Mouse (Mus musculus) kidney, adult 18-20 months (tissue): ENCODE measurements around the gene Fadd.

ENCODE experiments used
- DNase-seq: peaks from one replicate; pipeline ENCODE4 v3.0.0; 2021

Gene Fadd

DNA sequence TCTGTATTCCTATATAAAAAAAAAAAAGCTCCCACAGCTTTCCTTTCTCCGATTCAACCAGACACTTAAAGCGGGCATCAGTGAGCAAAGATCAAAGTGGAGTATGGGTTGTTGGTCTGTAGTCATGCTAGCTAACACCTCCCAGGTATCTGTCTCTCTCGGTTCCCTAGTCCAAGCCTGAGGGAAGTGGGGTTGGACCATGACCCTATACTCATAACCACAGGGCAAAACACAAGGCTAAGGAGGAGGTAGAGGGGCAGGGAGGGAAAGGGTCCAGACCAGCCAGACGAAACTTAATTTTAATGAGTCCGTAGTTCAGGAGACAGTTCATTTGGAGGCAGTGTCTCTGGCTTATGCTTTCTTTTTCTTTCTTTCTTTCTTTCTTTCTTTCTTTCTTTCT lies 10.0 kb downstream of the Fadd start:
- DNase-seq: peak; percentile 40

DNA sequence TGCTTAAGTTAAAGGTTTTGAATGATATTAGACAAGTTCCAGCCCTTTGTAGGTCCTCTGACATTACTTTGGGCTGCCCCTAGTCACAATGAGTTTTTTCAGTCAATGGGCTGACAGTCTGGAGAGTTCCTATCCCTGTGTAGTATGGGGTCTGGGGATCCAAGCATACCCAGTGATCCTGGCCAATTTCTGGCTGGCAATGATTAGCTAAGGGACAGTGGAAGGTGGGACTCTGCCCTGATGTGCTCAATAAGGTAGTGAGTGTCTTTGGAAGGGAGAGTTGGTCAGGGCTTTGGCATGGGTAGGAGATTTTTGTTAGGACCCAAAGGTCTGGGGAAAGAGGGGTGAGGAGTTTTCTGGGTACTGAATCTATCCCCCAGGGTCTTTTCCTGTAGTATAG lies 10.7 kb downstream of the Fadd start:
- DNase-seq: peak; percentile 68

DNA sequence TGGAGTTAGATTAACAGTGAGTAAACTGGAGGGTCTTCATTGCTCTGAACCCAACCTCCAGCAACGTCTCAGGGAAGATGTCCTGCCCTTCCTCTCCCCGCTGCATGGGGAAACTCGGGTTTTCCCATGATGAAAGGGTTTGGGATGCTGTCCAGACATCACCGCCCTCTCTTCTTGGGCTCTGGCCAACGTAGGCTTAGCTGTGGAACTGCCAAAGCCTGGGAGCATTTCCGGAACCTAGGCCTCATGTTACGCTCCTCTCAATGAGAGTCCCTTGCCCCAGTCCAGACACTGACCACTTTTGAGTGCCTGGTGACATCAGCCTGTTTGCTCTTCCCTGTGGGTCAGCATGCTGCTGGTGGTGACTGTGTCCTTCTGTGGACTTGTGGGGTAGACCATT lies 12.8 kb downstream of the Fadd start:
- peak; percentile 43 for DNase-seq

DNA sequence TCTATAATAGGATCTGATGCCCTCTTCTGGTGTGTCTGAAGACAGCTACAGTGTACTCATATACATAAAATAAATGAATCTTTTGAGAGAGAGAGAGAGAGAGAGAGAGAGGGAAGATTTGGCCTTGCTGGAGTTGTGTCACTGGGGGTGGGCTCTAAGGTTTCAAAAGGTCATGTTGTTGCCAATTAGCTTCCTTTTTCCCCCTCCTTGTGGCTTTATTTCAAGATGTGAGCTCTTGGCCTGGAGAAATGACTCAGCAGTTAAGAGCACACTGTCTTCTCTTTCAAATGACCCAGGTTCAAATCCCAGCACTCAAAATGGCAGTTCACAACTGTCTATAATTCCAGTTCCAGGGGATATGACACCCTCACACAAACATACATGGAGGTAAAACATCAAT lies 14.2 kb downstream of the Fadd start:
- no peak for DNase-seq

DNA sequence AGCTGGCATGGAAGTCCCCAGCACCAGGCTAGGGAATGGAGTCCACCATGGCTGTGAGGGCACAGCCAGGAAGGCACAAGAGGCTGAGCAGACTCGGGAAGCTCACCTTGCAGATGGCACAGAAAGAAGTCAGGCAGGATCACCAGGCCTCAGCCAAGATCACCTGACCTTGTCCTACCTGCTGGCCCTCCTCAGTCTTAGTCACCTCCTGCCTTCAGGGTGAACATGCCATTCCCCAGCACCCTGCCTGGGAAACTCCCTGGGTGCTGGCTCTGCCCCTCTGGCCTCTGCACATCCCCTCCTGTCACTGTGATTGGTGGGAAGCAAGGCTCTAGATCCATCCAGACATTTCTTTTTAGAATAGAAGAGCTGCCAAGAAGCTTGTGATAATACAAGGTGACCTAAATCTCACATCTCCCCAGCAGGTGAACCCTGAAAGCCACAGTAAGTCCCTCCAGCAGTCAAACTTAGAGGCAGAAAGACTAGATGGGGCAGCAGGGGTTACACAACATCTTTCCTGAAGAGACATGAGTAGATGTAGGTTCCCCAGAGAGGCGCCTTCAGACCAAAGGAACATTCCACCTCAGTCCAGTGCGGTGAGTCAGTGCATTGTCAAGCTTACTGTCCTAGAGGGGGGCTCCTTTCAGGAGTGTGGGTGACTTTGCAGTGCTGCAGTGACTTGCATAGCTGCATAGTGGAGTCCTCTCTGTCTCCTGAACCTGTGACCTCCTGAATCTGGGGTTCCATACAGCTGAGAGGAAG lies 15.2 kb downstream of the Fadd start:
- DNase-seq: no peak

DNA sequence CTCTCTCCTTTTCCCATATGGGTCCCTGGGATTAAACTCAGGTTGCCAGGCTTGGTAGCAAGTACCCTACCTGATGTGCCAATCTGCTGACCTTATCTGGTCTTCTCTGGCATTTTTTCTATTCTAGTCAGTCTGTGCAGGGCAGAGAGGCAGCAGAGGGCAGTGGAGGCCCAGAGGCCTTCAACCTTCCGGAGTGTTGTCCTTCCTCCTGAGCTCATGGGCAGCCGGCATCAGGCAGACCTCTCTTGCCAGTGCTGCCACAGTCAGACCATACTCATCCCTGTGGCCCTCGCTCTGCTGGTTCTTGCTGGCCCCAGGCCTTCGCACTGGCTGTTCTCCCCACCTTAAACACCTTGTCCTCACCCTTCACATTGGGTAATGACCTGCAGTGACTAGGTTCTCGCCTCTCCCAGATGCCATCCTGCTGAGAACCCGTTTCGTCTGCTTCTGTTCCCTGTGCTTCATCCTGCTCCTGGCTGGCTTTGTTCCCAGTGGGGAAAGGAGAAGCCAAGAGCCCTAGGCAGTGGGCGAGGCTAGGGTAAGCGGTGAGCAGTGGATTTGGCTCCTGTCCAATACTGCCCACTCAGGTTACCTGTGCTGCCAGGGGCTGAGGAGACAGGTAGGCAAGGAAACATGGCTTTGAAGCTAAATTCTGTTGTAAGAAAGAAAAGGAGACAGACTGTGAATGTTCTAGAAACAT lies 18.7 kb downstream of the Fadd start:
- peak; percentile 50 for DNase-seq

DNA sequence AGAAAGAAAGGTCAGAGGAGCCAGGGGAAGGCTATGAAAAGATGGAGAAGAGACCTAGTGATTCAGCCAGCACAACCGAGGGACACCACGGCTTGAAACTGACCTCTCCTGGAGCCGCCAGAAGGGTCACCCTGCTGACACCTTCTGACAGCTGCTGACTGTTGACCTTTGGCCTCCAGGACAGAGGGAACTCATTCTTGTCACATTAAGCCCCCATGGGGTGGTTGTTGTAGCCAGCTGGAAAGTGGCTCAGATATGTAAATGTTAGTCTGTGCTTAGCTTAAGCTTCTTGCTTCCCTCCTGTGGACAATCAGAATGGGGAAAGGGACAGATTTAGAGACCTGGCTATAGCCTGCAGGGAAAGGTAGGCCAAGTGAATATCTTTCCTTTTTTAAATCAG lies 20.2 kb downstream of the Fadd start:
- peak; percentile 20 for DNase-seq

DNA sequence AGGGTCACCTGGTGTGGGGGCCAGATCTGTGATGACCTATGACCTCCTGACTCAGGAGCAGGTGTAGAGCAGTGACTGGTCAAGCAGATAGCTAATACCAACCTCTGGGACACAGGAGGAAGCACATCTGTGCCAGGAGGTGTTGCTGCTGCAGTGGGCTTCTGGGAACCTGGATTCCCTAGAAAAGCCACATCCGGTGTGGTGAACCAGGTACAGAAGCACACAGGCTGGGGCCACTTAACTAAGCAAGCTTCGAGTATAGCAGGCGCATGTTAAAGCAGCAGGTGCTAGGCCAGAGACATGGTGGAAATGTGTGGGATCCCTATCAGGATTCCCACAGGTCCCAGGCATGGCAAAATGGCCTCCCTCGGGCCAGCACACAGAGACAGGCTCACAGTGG lies 21.7 kb downstream of the Fadd start:
- no peak for DNase-seq

DNA sequence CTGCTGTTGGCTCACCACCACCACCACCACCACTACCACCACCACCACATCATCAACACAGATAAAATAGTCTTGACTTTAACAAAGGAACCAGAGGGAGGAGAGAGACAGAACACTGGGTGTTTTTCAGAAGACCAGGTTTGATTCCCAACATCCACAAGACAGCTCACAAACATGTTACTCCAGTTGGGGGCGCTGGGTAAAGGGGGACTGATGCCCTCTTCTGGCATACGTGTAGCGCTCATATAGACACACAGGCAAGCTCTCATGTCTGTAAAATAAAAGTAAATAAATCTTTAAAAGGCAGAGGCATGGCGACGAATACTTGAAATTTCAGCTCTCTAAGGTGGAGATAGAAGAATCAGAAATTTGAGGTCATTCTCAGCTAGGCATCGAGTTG lies 23.7 kb downstream of the Fadd start:
- DNase-seq: no peak

DNA sequence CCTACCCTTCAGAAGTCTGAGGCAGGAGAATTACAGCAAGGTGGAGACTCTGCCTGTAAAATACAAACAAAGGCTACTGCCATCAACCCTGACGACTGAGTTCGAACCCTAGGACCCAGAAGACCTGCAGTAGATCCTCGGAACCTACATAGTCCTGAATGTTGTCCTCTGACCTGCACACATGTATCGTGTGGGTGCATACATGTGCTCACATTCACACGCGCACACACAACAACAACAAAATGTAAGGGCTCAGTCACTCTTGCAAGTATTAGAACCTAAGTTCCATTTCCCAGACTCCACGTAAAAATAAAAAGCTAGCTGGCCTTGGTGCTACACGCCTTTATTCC lies 28.2 kb downstream of the Fadd start:
- no peak for DNase-seq

DNA sequence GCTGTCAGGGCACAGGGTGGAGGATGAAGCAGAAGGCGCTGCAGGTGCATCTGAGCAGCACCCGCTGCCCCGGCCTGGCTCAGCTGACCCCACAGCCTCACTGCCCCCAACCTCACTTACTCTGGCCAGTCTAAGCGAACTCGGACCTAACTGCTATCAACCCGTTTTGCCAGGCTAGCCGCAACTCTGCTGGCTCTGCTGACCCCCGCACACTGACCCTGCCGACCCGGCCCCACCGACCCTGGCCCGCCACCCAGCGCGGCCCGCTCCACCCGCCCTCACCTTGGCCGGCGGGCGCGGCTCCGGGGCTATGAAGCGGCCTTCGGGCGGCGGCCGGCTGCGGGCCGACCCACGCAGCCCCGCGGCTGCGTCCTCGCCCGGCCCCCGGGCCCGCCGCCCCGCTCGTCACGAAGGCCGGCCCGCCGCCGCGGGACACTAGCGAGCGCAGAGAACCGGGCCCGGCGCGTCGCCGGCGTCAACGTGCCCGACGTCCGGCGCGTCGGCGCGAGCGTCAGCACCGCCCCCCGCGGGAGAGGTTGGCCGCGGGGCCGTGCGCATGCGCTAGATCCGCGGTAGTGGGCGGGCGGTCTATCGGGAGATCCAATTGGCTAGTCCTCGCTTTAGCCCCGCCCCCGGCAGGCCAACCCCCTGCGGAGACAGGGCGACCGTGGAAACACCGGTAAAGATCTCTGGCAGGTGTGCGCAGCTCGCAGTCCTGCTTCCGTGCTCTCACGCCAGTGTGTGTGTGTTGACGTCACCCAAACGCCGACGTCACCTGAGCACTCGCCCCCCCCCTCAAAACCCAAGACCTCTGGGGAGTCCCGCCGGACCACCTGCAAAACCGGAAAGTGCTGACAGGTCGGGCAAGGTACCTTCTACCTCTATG lies 28.8 kb downstream of the Fadd start, which contains the start of gene Ppfia1:
Gene Ppfia1, minus strand, starts transcription at position 493 of the 886 bp plus-strand sequence.
- DNase-seq: peak; percentile 98

DNA sequence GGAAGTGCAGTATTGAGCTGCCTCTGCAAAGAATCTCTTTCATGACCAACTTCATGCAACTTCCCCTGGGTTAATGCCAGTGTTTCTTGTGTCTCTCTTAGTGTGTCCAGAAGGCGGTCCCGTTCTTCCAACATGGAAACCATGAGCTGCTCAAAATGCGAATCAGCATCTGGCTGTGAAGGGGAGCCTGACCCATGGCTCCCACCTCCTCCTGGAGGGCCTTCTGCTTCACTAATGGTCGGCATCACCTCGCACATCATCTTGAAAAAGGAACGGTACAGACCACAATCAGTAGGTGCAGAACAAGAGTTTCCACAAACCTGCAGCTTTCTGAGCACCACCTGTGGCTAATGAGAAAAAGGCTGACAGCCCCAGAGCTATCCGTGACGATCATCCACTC lies 30.0 kb downstream of the Fadd start:
- DNase-seq: no peak

DNA sequence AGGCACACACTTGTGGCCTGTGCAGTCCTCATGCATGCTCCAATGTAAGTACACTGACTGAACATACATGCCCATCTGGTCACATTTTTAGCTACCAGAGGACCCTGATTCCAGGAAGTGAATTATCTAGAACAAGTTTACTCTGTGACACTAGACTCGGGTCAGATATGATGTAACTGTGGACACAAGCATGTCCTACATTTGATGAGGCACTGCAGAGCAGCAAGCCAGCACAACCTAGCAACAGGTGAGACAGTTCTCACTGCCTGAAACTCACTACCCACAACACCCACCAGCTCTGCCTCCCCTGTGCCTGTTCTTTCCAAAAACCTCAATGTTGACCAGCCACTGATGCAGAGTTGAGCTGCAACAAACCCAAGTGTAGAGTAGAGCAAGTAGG lies 31.5 kb downstream of the Fadd start:
- no peak for DNase-seq

DNA sequence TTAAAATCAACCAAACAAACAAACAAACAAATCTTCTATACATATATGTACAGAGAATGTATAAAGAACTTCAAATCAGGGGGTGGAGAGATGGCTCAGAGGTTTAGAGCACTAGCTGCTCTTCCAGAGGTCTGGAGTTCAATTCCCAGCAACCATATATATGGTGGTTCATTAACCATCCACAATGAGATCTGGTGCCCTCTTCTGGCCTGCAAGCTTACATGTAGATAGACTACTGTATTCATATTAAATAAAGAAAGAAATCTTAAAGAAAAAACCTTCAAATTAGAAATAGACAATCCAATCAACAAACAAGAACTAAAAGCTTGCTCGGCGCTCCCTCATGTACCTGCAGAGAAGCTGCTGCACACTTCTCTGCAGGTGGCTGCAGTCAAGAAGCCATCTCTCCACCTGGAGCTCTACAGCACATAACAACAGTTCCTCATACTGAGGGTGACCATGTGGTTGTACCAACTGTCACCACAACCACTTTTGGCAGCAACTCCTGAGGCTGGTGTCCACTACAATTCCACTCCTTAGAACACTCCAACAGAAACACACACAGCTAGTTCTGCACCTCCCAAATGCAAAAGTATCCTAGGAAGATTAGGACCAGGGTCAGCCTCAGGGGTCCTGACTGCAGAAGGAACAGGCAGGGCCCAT lies 32.2 kb downstream of the Fadd start:
- DNase-seq: no peak

DNA sequence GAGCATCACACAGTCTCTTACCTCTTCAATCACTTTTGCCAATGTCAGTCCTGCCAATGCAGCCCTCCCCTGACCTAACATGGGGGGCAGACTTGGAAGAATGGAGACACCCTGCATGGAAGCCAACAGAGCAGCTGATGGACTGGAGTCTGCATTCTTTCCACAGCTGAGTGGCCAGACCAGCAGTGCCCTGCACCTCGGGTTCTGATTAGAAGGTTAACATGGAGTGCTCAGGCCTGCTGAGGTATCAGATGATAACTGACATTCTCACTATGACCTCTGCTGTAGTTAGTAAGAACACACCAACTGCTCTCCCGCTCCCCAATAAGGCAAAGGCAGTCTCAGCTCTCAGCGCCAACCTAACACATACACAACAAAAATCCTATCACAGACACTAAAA lies 37.0 kb downstream of the Fadd start:
- DNase-seq: no peak

DNA sequence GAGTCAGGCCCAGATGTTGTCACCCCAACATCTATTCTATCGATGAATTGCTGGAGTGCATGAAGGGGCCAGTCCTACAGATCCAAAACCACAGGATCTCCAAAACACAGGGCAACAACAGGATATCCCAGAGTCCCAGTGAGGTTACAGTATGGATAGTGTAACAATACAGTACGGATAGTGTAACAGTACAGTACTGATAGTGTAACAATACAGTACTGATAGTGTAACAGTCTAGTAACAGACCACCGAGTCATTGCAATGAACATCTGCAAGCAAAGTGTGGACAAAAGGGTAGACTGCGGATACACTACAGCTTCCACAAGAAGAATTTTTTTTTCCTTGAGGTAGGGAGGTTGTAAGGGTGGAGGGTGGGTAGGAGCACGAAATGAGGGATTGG lies 40.9 kb downstream of the Fadd start:
- DNase-seq: no peak

DNA sequence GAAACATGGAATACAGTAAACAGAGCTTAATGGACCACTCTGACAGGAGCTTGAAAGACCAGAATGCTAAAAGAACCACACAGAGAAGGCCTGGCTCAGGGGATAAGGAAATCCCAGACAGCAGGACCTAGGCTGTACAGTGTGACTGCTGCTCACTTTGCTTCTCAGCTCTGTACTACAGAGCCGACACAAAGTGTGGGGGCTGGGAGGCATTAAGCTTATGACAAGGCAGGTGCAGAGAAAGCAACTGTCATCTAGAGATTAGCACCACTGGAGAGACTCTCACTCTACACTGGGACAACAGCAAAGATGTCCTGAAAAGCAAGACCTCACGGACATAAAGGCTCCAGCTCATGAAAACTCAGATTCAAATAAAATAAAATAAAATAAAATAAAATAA lies 43.1 kb downstream of the Fadd start:
- no peak for DNase-seq

DNA sequence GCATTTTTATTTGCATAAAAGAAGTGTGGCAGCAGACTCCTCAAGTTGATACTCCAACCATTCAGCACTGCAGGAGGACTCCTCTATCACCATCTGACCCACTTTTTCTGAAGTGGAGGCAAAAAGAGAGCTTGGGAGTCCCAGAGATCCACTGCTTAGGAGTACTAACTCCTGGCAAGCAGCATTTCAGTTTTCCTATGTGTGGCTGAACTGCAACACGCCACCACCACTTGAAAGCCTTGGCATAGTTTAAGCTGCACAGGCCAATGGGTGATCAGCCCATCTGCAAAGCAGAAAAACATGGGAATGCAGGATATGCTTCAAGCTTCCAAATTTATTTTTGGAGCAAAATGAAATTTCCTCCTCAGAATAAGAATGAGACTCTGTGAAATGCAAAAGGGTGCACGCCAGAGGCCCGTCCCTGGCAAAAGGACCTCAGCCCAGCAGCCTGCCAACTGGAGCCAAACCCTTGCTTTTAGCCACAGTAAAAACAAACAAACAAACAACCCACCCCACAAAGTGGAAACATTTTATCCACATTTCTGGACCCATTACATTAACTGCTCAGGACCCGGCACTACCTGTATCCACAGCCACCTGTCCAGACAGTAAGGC lies 44.1 kb downstream of the Fadd start:
- DNase-seq: no peak

DNA sequence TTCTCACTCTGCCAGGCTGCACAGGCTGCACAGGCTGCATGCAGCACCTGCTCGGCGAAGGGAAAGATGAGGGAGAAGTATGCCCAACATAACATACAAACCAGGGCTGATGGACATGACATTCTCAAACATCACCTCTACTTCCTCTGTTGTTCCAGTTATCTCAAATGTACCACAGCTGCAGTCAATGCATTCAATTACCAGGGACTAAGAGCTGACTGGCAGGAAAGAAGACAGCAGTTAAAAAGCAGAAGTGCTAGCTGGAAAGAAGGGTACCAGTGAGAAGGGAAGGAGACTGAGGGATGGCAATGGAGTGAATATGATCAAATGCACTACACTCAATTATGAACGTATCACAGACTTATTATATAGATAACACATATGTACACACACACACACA lies 45.9 kb downstream of the Fadd start:
- DNase-seq: no peak

DNA sequence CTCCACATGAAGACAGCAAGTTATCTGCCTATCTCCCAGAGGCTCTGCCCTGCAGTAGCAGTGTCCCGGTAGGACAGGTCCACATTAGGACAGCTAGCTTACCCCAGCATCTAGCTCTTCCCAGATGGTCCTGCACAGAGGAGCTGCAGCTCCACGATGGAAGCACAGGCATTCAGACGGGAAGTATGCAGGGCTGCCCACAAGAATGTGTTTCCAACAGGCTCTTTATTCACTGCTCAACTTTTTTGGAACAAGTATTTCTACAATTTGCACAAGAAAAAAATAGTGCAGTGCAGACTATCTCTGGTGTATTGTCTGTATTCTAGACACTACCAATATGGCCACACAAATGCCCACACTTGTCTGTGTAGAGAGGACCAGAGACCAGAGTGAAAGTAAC lies 47.5 kb downstream of the Fadd start:
- DNase-seq: no peak

DNA sequence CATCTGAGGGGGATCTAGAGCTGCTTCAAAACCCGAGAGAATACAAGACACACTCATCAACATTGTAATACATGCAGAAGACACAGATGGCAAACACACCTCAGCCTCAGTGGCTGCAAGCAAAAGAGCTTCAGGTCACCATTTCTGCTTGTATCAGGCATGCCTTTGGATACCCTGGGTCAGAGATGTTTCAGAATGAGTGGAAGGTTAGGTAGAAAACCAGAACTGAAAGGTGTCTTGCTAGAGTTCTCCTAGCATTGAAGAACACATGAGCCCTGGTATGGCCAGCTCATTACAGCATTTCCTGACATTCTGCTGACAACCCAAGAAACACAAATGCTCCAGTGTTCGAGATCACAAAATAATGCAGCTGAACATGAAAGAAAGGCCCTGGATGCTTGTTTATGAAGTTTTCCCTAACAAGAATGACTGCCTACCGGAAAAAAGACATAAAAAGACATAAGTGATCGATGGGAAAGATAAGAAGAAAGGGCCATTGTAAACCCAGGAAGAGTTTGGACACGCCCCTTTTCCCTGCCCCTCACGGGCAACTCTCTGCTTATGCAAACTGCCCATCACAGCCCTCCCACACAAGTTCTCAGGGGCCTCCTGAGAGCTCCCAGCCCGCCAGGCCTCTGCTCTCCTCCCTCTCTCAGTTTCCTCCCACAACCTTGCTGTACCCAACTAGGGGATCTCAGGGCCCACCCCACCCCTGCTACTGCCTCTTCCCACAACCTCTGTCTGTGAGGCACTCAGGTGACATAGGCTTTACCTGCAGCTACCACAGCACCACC lies 50.5 kb downstream of the Fadd start:
- DNase-seq: no peak

DNA sequence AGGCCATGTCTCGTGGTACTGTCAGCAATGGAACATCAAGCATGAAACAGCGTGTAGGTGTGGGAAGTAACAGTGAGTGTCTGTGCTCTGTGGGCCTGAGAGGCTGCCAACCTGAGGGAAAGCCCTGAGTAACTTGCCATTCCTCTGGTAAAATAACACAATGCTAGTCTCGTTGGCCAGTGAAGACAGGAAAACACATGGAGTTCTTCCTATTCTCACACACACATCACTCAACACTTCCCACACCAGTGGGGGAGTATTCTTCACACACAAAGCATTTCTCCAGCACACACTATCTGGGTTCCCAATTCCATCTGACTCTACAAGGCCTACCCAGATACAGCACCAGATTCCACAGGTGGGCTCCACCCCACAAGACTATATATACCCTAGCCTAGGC lies 52.4 kb downstream of the Fadd start:
- no peak for DNase-seq
